Mouse (Mus musculus): ENCODE results near the gene Cyp17a1. TPM values are rescaled to one million over a fixed set of nuclear protein-coding genes. Genes with fewer than 3 reads are reported as not detected.

Cyp17a1 gene
- total and polyA plus RNA-seq, 2 experiments from 2014 or later, result not detected

- Histone ChIP-seq H3K27me3 (ENCODE audit: insufficient read depth, low read length) (no peaks in the 10 kb centered on the region), H3K36me3 (ENCODE audit: insufficient read depth, low read length) (no peaks in the 10 kb centered on the region), H3K4me3 (ENCODE audit: low read depth, low read length) (no peak overlapping the region), H3K9ac (replicated peaks; ENCODE audit: low read length, poor library complexity, severe bottlenecking) (no peak overlapping the region), H3K27ac (ENCODE audit: low read depth, low read length) (no peak overlapping the region), H3K9me3 (ENCODE audit: low read length) (no peaks in the 10 kb centered on the region), H3K4me2 (ENCODE audit: low read depth, low read length, poor library complexity, severe bottlenecking) (no peak overlapping the region), H3K4me1 (ENCODE audit: insufficient read depth, low read length) (no peaks in the 10 kb centered on the region)
- WGBS, result 67% methylated on average over 12 of the region's 12 CpGs
- ATAC-seq (ENCODE audit: low FRiP score) (no peak), DNase-seq (ENCODE audit: low spot score) (no peak)
- no peak for TF ChIP-seq CTCF (IDR thresholded peaks at IDR 0.05)
These were observed 6.9 kb upstream of the Cyp17a1 start for GRCm38 (mm10) chr19:46679720-46680383.

GRCm38 (mm10) chr19:46675641-46676040 is 2.7 kb upstream of the Cyp17a1 start:
- no peak for TF ChIP-seq CTCF (IDR thresholded peaks at IDR 0.05)
- 85% methylated on average over 3 of the region's 3 CpGs for WGBS

GRCm38 (mm10) chr19:46670691-46671090 is 2.3 kb downstream of the Cyp17a1 start:
- Histone ChIP-seq H3K27ac (ENCODE audit: low read depth, low read length) (no peak overlapping the region), H3K27me3 (ENCODE audit: insufficient read depth, low read length) (no peaks in the 10 kb centered on the region), H3K36me3 (ENCODE audit: insufficient read depth, low read length) (no peaks in the 10 kb centered on the region), H3K4me2 (ENCODE audit: low read depth, low read length, poor library complexity, severe bottlenecking) (no peak overlapping the region), H3K9me3 (ENCODE audit: low read length) (no peaks in the 10 kb centered on the region), H3K4me3 (ENCODE audit: low read depth, low read length) (no peak overlapping the region), H3K4me1 (ENCODE audit: insufficient read depth, low read length) (no peaks in the 10 kb centered on the region), H3K9ac (replicated peaks; ENCODE audit: low read length, poor library complexity, severe bottlenecking) (no peak overlapping the region)
- peak; percentile 77 for DNase-seq (ENCODE audit: low spot score)
- peak; percentile 89 for TF ChIP-seq CTCF (IDR thresholded peaks at IDR 0.05)
- ATAC-seq (ENCODE audit: low FRiP score), result no peak
- WGBS, result 37% methylated on average over 13 of the region's 13 CpGs

More at GRCm38 (mm10) chr19:46675641-46676040, 2.7 kb upstream of the Cyp17a1 start:
- Histone ChIP-seq H3K27ac (ENCODE audit: low read depth, low read length) (no peak overlapping the region), H3K27me3 (ENCODE audit: insufficient read depth, low read length) (no peaks in the 10 kb centered on the region), H3K9ac (replicated peaks; ENCODE audit: low read length, poor library complexity, severe bottlenecking) (no peak overlapping the region), H3K4me2 (ENCODE audit: low read depth, low read length, poor library complexity, severe bottlenecking) (no peak overlapping the region), H3K9me3 (ENCODE audit: low read length) (no peaks in the 10 kb centered on the region), H3K4me3 (ENCODE audit: low read depth, low read length) (no peak overlapping the region), H3K36me3 (ENCODE audit: insufficient read depth, low read length) (no peaks in the 10 kb centered on the region), H3K4me1 (ENCODE audit: insufficient read depth, low read length) (no peaks in the 10 kb centered on the region)
- DNase-seq (ENCODE audit: low spot score), result no peak
- no peak for ATAC-seq (ENCODE audit: low FRiP score)

GRCm38 (mm10) chr19:46669802-46670201 is 3.2 kb downstream of the Cyp17a1 start:
- H3K4me2 ChIP-seq (ENCODE audit: low read depth, low read length, poor library complexity, severe bottlenecking), result no peak overlapping the region
- no peaks in the 10 kb centered on the region for H3K9me3 ChIP-seq (ENCODE audit: low read length)
- no peak for TF ChIP-seq CTCF (IDR thresholded peaks at IDR 0.05)
- H3K4me3 ChIP-seq (ENCODE audit: low read depth, low read length), result no peak overlapping the region
- DNase-seq (ENCODE audit: low spot score) (no peak), ATAC-seq (ENCODE audit: low FRiP score) (no peak)
- H3K27ac ChIP-seq (ENCODE audit: low read depth, low read length), result no peak overlapping the region
- H3K9ac ChIP-seq (replicated peaks; ENCODE audit: low read length, poor library complexity, severe bottlenecking), result no peak overlapping the region
- H3K27me3 ChIP-seq (ENCODE audit: insufficient read depth, low read length), result no peaks in the 10 kb centered on the region
- H3K36me3 ChIP-seq (ENCODE audit: insufficient read depth, low read length), result no peaks in the 10 kb centered on the region
- WGBS, result 89% methylated on average over 5 of the region's 5 CpGs
- peaks cover 3% of the 10 kb centered on the region; the same call in 1 of the 2 replicates for H3K4me1 ChIP-seq (ENCODE audit: insufficient read depth, low read length)

GRCm38 (mm10) chr19:46668263-46668662 is 4.7 kb downstream of the Cyp17a1 start:
- DNase-seq (ENCODE audit: low spot score) (no peak), ATAC-seq (ENCODE audit: low FRiP score) (no peak)
- no peaks in the 10 kb centered on the region for H3K9me3 ChIP-seq (ENCODE audit: low read length)
- no peak overlapping the region for H3K27ac ChIP-seq (ENCODE audit: low read depth, low read length)
- TF ChIP-seq CTCF (IDR thresholded peaks at IDR 0.05), result no peak
- peaks cover 3% of the 10 kb centered on the region; the same call in 1 of the 2 replicates for H3K4me1 ChIP-seq (ENCODE audit: insufficient read depth, low read length)
- H3K4me3 ChIP-seq (ENCODE audit: low read depth, low read length), result no peak overlapping the region
- H3K27me3 ChIP-seq (ENCODE audit: insufficient read depth, low read length), result no peaks in the 10 kb centered on the region
- H3K9ac ChIP-seq (replicated peaks; ENCODE audit: low read length, poor library complexity, severe bottlenecking), result no peak overlapping the region
- H3K36me3 ChIP-seq (ENCODE audit: insufficient read depth, low read length), result no peaks in the 10 kb centered on the region
- WGBS, result 89% methylated on average over 10 of the region's 10 CpGs
- no peak overlapping the region for H3K4me2 ChIP-seq (ENCODE audit: low read depth, low read length, poor library complexity, severe bottlenecking)

GRCm38 (mm10) chr19:46667300-46667699 is 5.7 kb downstream of the Cyp17a1 start:
- no peak overlapping the region for H3K4me3 ChIP-seq (ENCODE audit: low read depth, low read length)
- TF ChIP-seq CTCF (IDR thresholded peaks at IDR 0.05), result no peak
- no peak overlapping the region for H3K9ac ChIP-seq (replicated peaks; ENCODE audit: low read length, poor library complexity, severe bottlenecking)
- no peak overlapping the region for H3K4me2 ChIP-seq (ENCODE audit: low read depth, low read length, poor library complexity, severe bottlenecking)
- no peak overlapping the region for H3K27ac ChIP-seq (ENCODE audit: low read depth, low read length)
- H3K9me3 ChIP-seq (ENCODE audit: low read length), result no peaks in the 10 kb centered on the region
- H3K36me3 ChIP-seq (ENCODE audit: insufficient read depth, low read length), result no peaks in the 10 kb centered on the region
- ATAC-seq (ENCODE audit: low FRiP score) (no peak), DNase-seq (ENCODE audit: low spot score) (no peak)
- peaks cover 3% of the 10 kb centered on the region; the same call in 1 of the 2 replicates for H3K4me1 ChIP-seq (ENCODE audit: insufficient read depth, low read length)
- WGBS, result 60% methylated on average over 11 of the region's 11 CpGs
- no peaks in the 10 kb centered on the region for H3K27me3 ChIP-seq (ENCODE audit: insufficient read depth, low read length)
